Mouse (Mus musculus): ENCODE measurements around the gene Atf5.

- TF ChIP-seq CTCF (IDR thresholded peaks at IDR 0.05; ENCODE audit: low read depth) (no peak), EP300 (optimal IDR thresholded peaks at IDR 0.05) (no peak)
Measured at GRCm38 (mm10) chr7:44810365-44810764, 6.1 kb downstream of the Atf5 start.

Data from stomach, postnatal 0 days (tissue).